Mouse (Mus musculus) small intestine, adult 2 months (tissue): ENCODE data around the gene Ntsr1.

Experiments
- CTCF ChIP-seq: fragments of 200-500 bp; IDR thresholded peaks from 2 replicates; pipeline ENCODE4 v1.5.1; 2012; ENCODE audit warnings: low read depth, mild to moderate bottlenecking, control low read depth, inconsistent platforms, low read length, moderate library complexity, mixed read lengths; ENCODE audit not compliant: insufficient replicate concordance, insufficient read length; ENCODE audit errors: extremely low read depth
- POLR2A ChIP-seq: fragments of 200-500 bp; IDR thresholded peaks from 2 replicates; pipeline ENCODE4 v1.6.1; 2012; ENCODE audit warnings: low read depth, mild to moderate bottlenecking, control low read depth, inconsistent platforms, low read length, moderate library complexity

DNA sequence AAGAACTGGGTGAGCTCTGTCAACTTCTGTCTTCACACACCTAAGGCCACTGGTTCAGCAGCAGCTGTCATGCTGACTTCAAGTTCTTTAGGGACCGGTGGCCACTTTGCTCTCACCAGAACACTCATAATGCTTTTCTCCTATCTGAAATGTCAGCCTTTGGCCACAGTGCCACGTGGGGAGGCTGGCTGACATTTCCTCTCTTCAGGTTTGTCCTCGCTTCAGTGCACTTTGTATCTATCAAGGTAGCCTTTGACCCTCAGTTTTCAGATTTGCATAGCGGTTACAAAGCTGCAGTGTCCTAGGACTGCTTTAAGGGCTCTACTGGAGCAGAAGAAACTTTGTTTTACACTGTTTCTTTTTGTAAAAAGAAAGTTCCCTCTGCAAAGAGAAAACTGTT is 76.7 kb downstream of the Ntsr1 start:
- TF ChIP-seq POLR2A: no peak
- TF ChIP-seq CTCF: no peak
